Mouse (Mus musculus) C2C12 (cell line): ENCODE results near the gene Cyp1a2. TPM values are rescaled to one million over a fixed set of nuclear protein-coding genes. Genes with fewer than 3 reads are reported as not detected.

ENCODE experiments used
- H3K27me3 ChIP-seq: one replicate; pipeline ENCODE4 v1.6.1; 2011; ENCODE audit not compliant: control insufficient read depth, insufficient read depth, insufficient read length
- H3K36me3 ChIP-seq: one replicate; pipeline ENCODE4 v1.6.1; 2011; ENCODE audit not compliant: control insufficient read depth, insufficient read depth
- H3K4me3 ChIP-seq: one replicate; pipeline ENCODE4 v1.5.1; 2011; ENCODE audit warnings: mild to moderate bottlenecking, control low read depth; ENCODE audit not compliant: poor library complexity, insufficient read depth, severe bottlenecking
- H3K79me2 ChIP-seq: one replicate; pipeline ENCODE4 v1.6.1; 2011; ENCODE audit not compliant: control insufficient read depth, insufficient read depth
- H3K79me3 ChIP-seq: one replicate; pipeline ENCODE4 v1.6.1; 2011; ENCODE audit warnings: low read depth, control low read depth
- H3ac ChIP-seq: one replicate; pipeline ENCODE3; 2011; ENCODE audit warnings: low read depth; ENCODE audit not compliant: control insufficient read depth, insufficient read length
- CEBPB ChIP-seq: IDR thresholded peaks from one replicate; pipeline ENCODE4 v1.6.1; 2011; ENCODE audit warnings: low read depth, mild to moderate bottlenecking, control low read depth, moderate library complexity
- CTCF ChIP-seq: IDR thresholded peaks from one replicate; pipeline ENCODE4 v1.5.1; 2011; ENCODE audit not compliant: control insufficient read depth, insufficient read depth, insufficient read length
- FOSL1 ChIP-seq: IDR thresholded peaks from one replicate; pipeline ENCODE4 v1.8.0; 2011; ENCODE audit warnings: mild to moderate bottlenecking, low read length; ENCODE audit not compliant: poor library complexity, insufficient read depth, severe bottlenecking
- MAX ChIP-seq: IDR thresholded peaks from one replicate; pipeline ENCODE4 v1.6.1; 2011; ENCODE audit warnings: mild to moderate bottlenecking, control low read depth
- MYOD1 ChIP-seq: IDR thresholded peaks from one replicate; pipeline ENCODE4 v1.6.1; 2011; ENCODE audit warnings: low read depth; ENCODE audit not compliant: control insufficient read depth, insufficient read length
- MYOG ChIP-seq: IDR thresholded peaks from one replicate; pipeline ENCODE4 v1.6.1; 2011; ENCODE audit not compliant: control insufficient read depth, insufficient read length; ENCODE audit errors: extremely low read depth
- USF1 ChIP-seq: IDR thresholded peaks from one replicate; pipeline ENCODE4 v1.6.1; 2011; ENCODE audit warnings: low read depth, mild to moderate bottlenecking, control low read depth, moderate library complexity
- polyA plus RNA-seq: library from polyadenylated mRNA; unstranded; fragments of >200 nt; fragmentation: generic; extraction: Trizol; gene quantifications from one replicate; pipeline ENCODE4 v1.2.1, GENCODE M21; 2012; ENCODE audit warnings: missing spikeins

Cyp1a2 gene
- polyA plus RNA-seq, 1 experiment = not detected

- Histone ChIP-seq H3K4me3 (no peak overlapping the region), H3K36me3 (no peaks in the 10 kb centered on the region), H3K79me3 (peaks cover 19% of the 10 kb centered on the region), H3K27me3 (no peaks in the 10 kb centered on the region), H3K79me2 (peaks cover 32% of the 10 kb centered on the region), H3ac (no peak overlapping the region)
- TF ChIP-seq USF1 (no peak), CEBPB (no peak)
Measured at GRCm38 (mm10) chr9:57706496-57706895, 23.0 kb upstream of the Cyp1a2 start.

GRCm38 (mm10) chr9:57698466-57699150 is 15.1 kb upstream of the Cyp1a2 start:
- peaks cover 19% of the 10 kb centered on the region for H3K27me3 ChIP-seq
- TF ChIP-seq MAX (no peak), USF1 (no peak), MYOG (no peak), CTCF (no peak), MYOD1 (no peak), CEBPB (no peak), FOSL1 (no peak)
- H3ac ChIP-seq = no peak overlapping the region
- no peak overlapping the region for H3K4me3 ChIP-seq
- H3K36me3 ChIP-seq = no peaks in the 10 kb centered on the region
- no peaks in the 10 kb centered on the region for H3K79me3 ChIP-seq
- H3K79me2 ChIP-seq = no peaks in the 10 kb centered on the region

- no peak for TF ChIP-seq CEBPB
- no peak for TF ChIP-seq MAX
- TF ChIP-seq FOSL1 = no peak
- TF ChIP-seq MYOG = no peak
- TF ChIP-seq MYOD1 = no peak
- TF ChIP-seq CTCF = no peak
- no peak for TF ChIP-seq USF1
- H3K4me3 ChIP-seq = no peak overlapping the region
- peaks cover 19% of the 10 kb centered on the region for H3K27me3 ChIP-seq
- no peaks in the 10 kb centered on the region for H3K79me3 ChIP-seq
- no peaks in the 10 kb centered on the region for H3K79me2 ChIP-seq
- H3K36me3 ChIP-seq = no peaks in the 10 kb centered on the region
- H3ac ChIP-seq = no peak overlapping the region
Measured at GRCm38 (mm10) chr9:57697380-57697779, 13.9 kb upstream of the Cyp1a2 start.

- H3K4me3 ChIP-seq = no peak overlapping the region
- no peaks in the 10 kb centered on the region for H3K79me2 ChIP-seq
- H3K27me3 ChIP-seq = peaks cover 19% of the 10 kb centered on the region
- no peaks in the 10 kb centered on the region for H3K36me3 ChIP-seq
- TF ChIP-seq USF1 (no peak), CTCF (no peak), MAX (no peak), MYOD1 (no peak), CEBPB (no peak), MYOG (no peak), FOSL1 (no peak)
- no peak overlapping the region for H3ac ChIP-seq
- H3K79me3 ChIP-seq = no peaks in the 10 kb centered on the region
Measured at GRCm38 (mm10) chr9:57696380-57697285, 13.1 kb upstream of the Cyp1a2 start.

GRCm38 (mm10) chr9:57694108-57694507 is 10.6 kb upstream of the Cyp1a2 start:
- H3K79me2 ChIP-seq = no peaks in the 10 kb centered on the region
- TF ChIP-seq CEBPB (no peak), MYOD1 (no peak), MYOG (no peak), FOSL1 (no peak), CTCF (no peak), USF1 (no peak), MAX (no peak)
- H3ac ChIP-seq = no peak overlapping the region
- peaks cover 19% of the 10 kb centered on the region for H3K27me3 ChIP-seq
- no peak overlapping the region for H3K4me3 ChIP-seq
- no peaks in the 10 kb centered on the region for H3K79me3 ChIP-seq
- no peaks in the 10 kb centered on the region for H3K36me3 ChIP-seq

GRCm38 (mm10) chr9:57688606-57689005 is 5.1 kb upstream of the Cyp1a2 start:
- Histone ChIP-seq H3K27me3 (no peaks in the 10 kb centered on the region), H3ac (no peak overlapping the region), H3K79me3 (no peaks in the 10 kb centered on the region), H3K36me3 (no peaks in the 10 kb centered on the region), H3K79me2 (no peaks in the 10 kb centered on the region), H3K4me3 (no peak overlapping the region)
- TF ChIP-seq CEBPB = no peak
- no peak for TF ChIP-seq USF1
- no peak for TF ChIP-seq MYOG
- TF ChIP-seq MYOD1 = no peak
- no peak for TF ChIP-seq CTCF
- no peak for TF ChIP-seq FOSL1
- TF ChIP-seq MAX = no peak
